Mouse (Mus musculus) adipose tissue, adult 10 weeks (tissue): Measurements from ENCODE around the gene Pabpc4l. TPM values are rescaled to one million over a fixed set of nuclear protein-coding genes. Genes with fewer than 3 reads are reported as not detected.

Experiments used
- polyA plus RNA-seq: library from polyadenylated mRNA; stranded (reverse); fragments of 350-450 nt; fragmentation: Illumina TruSeq; extraction: RNeasy Lipid Tissue Mini Kit (QIAGEN cat#74804); gene quantifications from one replicate; pipeline ENCODE4 v1.2.3, GENCODE M21; 2014; ENCODE audit warnings: low read depth, low replicate concordance

Gene Pabpc4l
- polyA plus RNA-seq: 0.62 TPM

GRCm38 (mm10) chr3:46447481-46448265 is at the start of gene Pabpc4l:
Gene Pabpc4l (minus strand): TSS chr3:46448219.

